ENCODE assay signal across 17 mouse cellular contexts in genomic region chr2:168573866-168574265, GRCm38 (mm10).
"Had no signal": no experiment of that assay in that cellular context is flagged by ENCODE, and none has a peak within 500 bp of the region (broad histone marks: within the 10 kb centered on the region; RNA-seq: fewer than 3 reads in every experiment).

No protein-coding gene starts in this region.

- H3K27ac ChIP-seq: limb, embryonic 12.5 days; liver, embryonic 13.5 days; lung, embryonic 15.5 days; midbrain, embryonic 10.5 days; neural tube, embryonic 15.5 days had no signal

- H3K4me1 ChIP-seq: neural tube, embryonic 15.5 days had no signal

- H3K4me3 ChIP-seq: limb, embryonic 12.5 days; liver, embryonic 13.5 days; lung, embryonic 15.5 days; midbrain, embryonic 10.5 days; myocyte; neural tube, embryonic 15.5 days had no signal

- H3K27me3 ChIP-seq: limb, embryonic 12.5 days; lung, embryonic 15.5 days; neural tube, embryonic 15.5 days had no signal

- H3K36me3 ChIP-seq: liver, embryonic 13.5 days; lung, embryonic 15.5 days; midbrain, embryonic 10.5 days; neural tube, embryonic 15.5 days had no signal

- ATAC-seq: liver, postnatal 0 days had no signal

- H3K4me2 ChIP-seq: limb, embryonic 12.5 days; liver, embryonic 13.5 days; lung, embryonic 15.5 days; neural tube, embryonic 15.5 days had no signal

- H3K9me3 ChIP-seq: liver, embryonic 13.5 days; lung, embryonic 15.5 days; neural tube, embryonic 15.5 days had no signal

- DNase-seq: kidney, adult 9 months; kidney, postnatal 10 days; kidney, postnatal 4 days; liver; liver, embryonic 13.5 days; liver, postnatal 0 days; lung, postnatal 14 days; midbrain, embryonic 14.5 days; right cerebral cortex, adult 18-20 months; right cerebral cortex, postnatal 25 days; thymus, adult 18-20 months; thymus, postnatal 14 days had no signal

- H3K9ac ChIP-seq: limb, embryonic 12.5 days; liver, embryonic 13.5 days; liver, postnatal 0 days; lung, embryonic 15.5 days; neural tube, embryonic 15.5 days had no signal
